Mouse (Mus musculus) midbrain, embryonic 14.5 days (tissue): Measurements from ENCODE around the gene Cep135. TPM values are rescaled to one million over a fixed set of nuclear protein-coding genes. Genes with fewer than 3 reads are reported as not detected.

Experiments
- ATAC-seq: fragments of 200-750 bp; cut with Nextera tagmentation; 2 replicates; pipeline ENCODE4 v1.8.0; 2017; ENCODE audit warnings: moderate number of reproducible peaks, moderate library complexity; ENCODE audit not compliant: low FRiP score, low TSS enrichment
- DNase-seq: peaks from one replicate; pipeline ENCODE4 v3.0.0-alpha.2; 2015
- H3K27ac ChIP-seq: fragments of 300-500 bp; sonication (generic); replicated peaks from 2 replicates; pipeline ENCODE4 v1.5.1; 2014; ENCODE audit warnings: mild to moderate bottlenecking, low read depth, low read length, moderate library complexity
- H3K27me3 ChIP-seq: fragments of 300-500 bp; sonication (generic); 2 replicates; pipeline ENCODE4 v1.6.1; 2014; ENCODE audit warnings: low read length, control low read depth, mixed read lengths; ENCODE audit not compliant: control insufficient read depth, insufficient read depth
- H3K36me3 ChIP-seq: fragments of 300-500 bp; sonication (generic); 2 replicates; pipeline ENCODE4 v1.6.1; 2014; ENCODE audit warnings: low read length, control low read depth; ENCODE audit not compliant: control insufficient read depth, insufficient read depth
- H3K4me1 ChIP-seq: fragments of 300-500 bp; sonication (generic); 2 replicates; pipeline ENCODE4 v1.6.1; 2014; ENCODE audit warnings: mild to moderate bottlenecking, antibody characterized with exemption, low read length, control low read depth; ENCODE audit not compliant: control insufficient read depth, insufficient read depth
- H3K4me2 ChIP-seq: fragments of 300-500 bp; sonication (generic); 2 replicates; pipeline ENCODE4 v1.6.1; 2014; ENCODE audit warnings: mild to moderate bottlenecking, low read length, moderate library complexity
- H3K4me3 ChIP-seq: fragments of 300-500 bp; sonication (generic); replicated peaks from 2 replicates; pipeline ENCODE4 v1.5.1; 2014; ENCODE audit warnings: low read depth, low read length
- H3K9ac ChIP-seq: fragments of 300-500 bp; sonication (generic); replicated peaks from 2 replicates; pipeline ENCODE4 v1.6.1; 2014; ENCODE audit warnings: mild to moderate bottlenecking, low read length, moderate library complexity
- H3K9me3 ChIP-seq: fragments of 300-500 bp; sonication (generic); 2 replicates; pipeline ENCODE4 v1.6.1; 2016; ENCODE audit warnings: low read length, control low read depth, mixed read lengths; ENCODE audit not compliant: control insufficient read depth
- WGBS: fragments of 180-500 bp; shearing (Covaris S2); extraction: QIAGEN DNeasy Blood & Tissue Kit; methylation state at CpG from one replicate; pipeline ENCODE4 v1.1.7; 2014; 5-methylcytosine and 5-hydroxymethylcytosine counted together
- polyA plus RNA-seq: library from polyadenylated mRNA; unstranded; fragments of >200 nt; fragmentation: Nextera tagmentation; extraction: Ambion mirVana; gene quantifications from 2 replicates; pipeline ENCODE4 v1.2.1, GENCODE M21; 2014

The Cep135 gene
- polyA plus RNA-seq, 1 experiment from 2014 or later: 3.9 TPM

DNA sequence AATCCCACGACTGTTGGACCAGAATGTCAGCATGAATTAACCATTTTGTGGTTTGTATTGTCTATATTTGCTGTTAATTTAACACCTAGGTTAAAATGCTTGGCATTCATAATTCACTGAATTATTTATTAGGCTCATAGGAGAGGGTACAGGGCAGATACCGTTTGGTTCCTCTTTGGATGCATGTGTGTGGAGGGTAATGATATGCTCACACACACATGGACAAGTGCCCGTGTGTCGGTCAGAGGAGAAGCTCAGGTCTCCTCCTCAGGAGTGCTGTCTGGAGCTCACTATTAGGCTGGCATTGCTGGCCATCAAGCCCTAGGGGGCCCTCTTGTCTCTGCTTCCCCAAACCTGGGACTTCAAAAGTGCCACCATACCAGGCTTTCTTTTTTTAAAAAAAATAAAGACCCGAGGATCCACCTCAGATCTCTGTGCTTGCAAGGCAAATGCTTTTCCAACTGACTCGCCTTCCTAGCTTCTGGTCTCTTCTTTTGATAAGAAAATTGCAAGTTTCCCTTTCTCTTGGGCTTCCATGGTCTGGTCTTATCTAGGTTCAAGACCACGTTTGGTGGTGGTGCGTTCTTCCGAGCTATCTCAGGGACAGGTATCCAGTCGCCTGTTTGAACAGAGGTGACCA lies 99.6 kb downstream of the Cep135 start:
- DNase-seq: no peak
- Histone ChIP-seq H3K4me2 (no peak overlapping the region), H3K36me3 (no peaks in the 10 kb centered on the region), H3K27me3 (no peaks in the 10 kb centered on the region), H3K27ac (no peak overlapping the region), H3K9me3 (no peaks in the 10 kb centered on the region), H3K4me1 (0 out of 2 replicates have a peak, but pooled peaks cover 9% of the 10 kb centered on the region), H3K4me3 (no peak overlapping the region), H3K9ac (no peak overlapping the region)
- 91% methylated on average over 10 of the region's 10 CpGs for WGBS
- ATAC-seq: no peak

- H3K9ac ChIP-seq: no peak overlapping the region
- no peaks in the 10 kb centered on the region for H3K27me3 ChIP-seq
- H3K4me1 ChIP-seq: 0 out of 2 replicates have a peak, but pooled peaks cover 4% of the 10 kb centered on the region
- H3K27ac ChIP-seq: no peak overlapping the region
- no peaks in the 10 kb centered on the region for H3K36me3 ChIP-seq
- no peak overlapping the region for H3K4me2 ChIP-seq
- 82% methylated on average over 6 of the region's 6 CpGs for WGBS
- ATAC-seq (no peak), DNase-seq (no peak)
- H3K4me3 ChIP-seq: no peak overlapping the region
- no peaks in the 10 kb centered on the region for H3K9me3 ChIP-seq
Observed at GRCm38 (mm10) chr5:76688643-76689042, 100.1 kb downstream of the Cep135 start.

- 77% methylated on average over 5 of the region's 5 CpGs for WGBS
- H3K4me2 ChIP-seq: no peak overlapping the region
Observed at GRCm38 (mm10) chr5:76690177-76690593, 101.7 kb downstream of the Cep135 start.

GRCm38 (mm10) chr5:76691251-76691650 lies 102.8 kb downstream of the Cep135 start:
- Histone ChIP-seq H3K4me1 (no peaks in the 10 kb centered on the region), H3K4me2 (no peak overlapping the region), H3K27ac (no peak overlapping the region), H3K9ac (no peak overlapping the region), H3K4me3 (no peak overlapping the region), H3K36me3 (no peaks in the 10 kb centered on the region), H3K27me3 (no peaks in the 10 kb centered on the region), H3K9me3 (no peaks in the 10 kb centered on the region)
- DNase-seq (no peak), ATAC-seq (no peak)
- WGBS: 90% methylated on average over 5 of the region's 5 CpGs

More at GRCm38 (mm10) chr5:76690177-76690593, 101.7 kb downstream of the Cep135 start:
- H3K9ac ChIP-seq: no peak overlapping the region
- no peak overlapping the region for H3K4me3 ChIP-seq
- no peak overlapping the region for H3K27ac ChIP-seq
- H3K4me1 ChIP-seq: no peaks in the 10 kb centered on the region
- H3K9me3 ChIP-seq: no peaks in the 10 kb centered on the region
- no peaks in the 10 kb centered on the region for H3K27me3 ChIP-seq
- no peaks in the 10 kb centered on the region for H3K36me3 ChIP-seq
- DNase-seq (no peak), ATAC-seq (no peak)

- Histone ChIP-seq H3K9ac (no peak overlapping the region), H3K4me1 (no peaks in the 10 kb centered on the region), H3K4me2 (no peak overlapping the region), H3K27me3 (no peaks in the 10 kb centered on the region), H3K9me3 (no peaks in the 10 kb centered on the region), H3K4me3 (no peak overlapping the region), H3K36me3 (no peaks in the 10 kb centered on the region), H3K27ac (no peak overlapping the region)
- WGBS: 71% methylated on average over 12 of the region's 12 CpGs
- DNase-seq (no peak), ATAC-seq (no peak)
Observed at GRCm38 (mm10) chr5:76691706-76692424, 103.4 kb downstream of the Cep135 start.

Other genes starting within 250 kb of the Cep135 start
- gene Nmu, start 224.9 kb upstream of the Cep135 start, polyA plus RNA-seq: not detected in 2 replicates
- gene Gm7271, start 104.7 kb upstream of the Cep135 start, polyA plus RNA-seq: 0.36 TPM in 1 of 2 replicates, not detected in the other
- 56.3 and 75.8 TPM in 2 replicates for gene Exoc1, start 59.4 kb upstream of the Cep135 start, polyA plus RNA-seq
- 52.1 and 60.0 TPM in 2 replicates for gene C530008M17Rik, start 67.8 kb downstream of the Cep135 start, polyA plus RNA-seq